Mouse (Mus musculus): Measurements from ENCODE around the gene Dyrk1b. TPM values are rescaled to one million over a fixed set of nuclear protein-coding genes. Genes with fewer than 3 reads are reported as not detected.

The Dyrk1b gene
- polyA plus RNA-seq, 1 experiment from 2014 or later = 19.4 TPM

Other genes starting within 250 kb of the Dyrk1b start
- gene Zfp780b, start 200.3 kb upstream of the Dyrk1b start, polyA plus RNA-seq (2014; fragmentation: Nextera tagmentation; extraction: Ambion mirVana) = 16.5 and 18.5 TPM in 2 replicates
- 3.6 and 6.5 TPM in 2 replicates for gene Zfp850, start 165.4 kb upstream of the Dyrk1b start, polyA plus RNA-seq (2014; fragmentation: Nextera tagmentation; extraction: Ambion mirVana)
- gene Psmc4, start 129.4 kb upstream of the Dyrk1b start, polyA plus RNA-seq (2014; fragmentation: Nextera tagmentation; extraction: Ambion mirVana) = 301 and 321 TPM in 2 replicates
- 0.19 and 0.49 TPM in 2 replicates for gene Fcgbp, start 108.2 kb upstream of the Dyrk1b start, polyA plus RNA-seq (2014; fragmentation: Nextera tagmentation; extraction: Ambion mirVana)
- gene 9530053A07Rik, start 50.0 kb upstream of the Dyrk1b start, polyA plus RNA-seq (2014; fragmentation: Nextera tagmentation; extraction: Ambion mirVana) = not detected in 2 replicates
- gene Fbl, start 9.8 kb upstream of the Dyrk1b start, polyA plus RNA-seq (2014; fragmentation: Nextera tagmentation; extraction: Ambion mirVana) = 57.0 and 85.8 TPM in 2 replicates
- 2.4 and 7.4 TPM in 2 replicates for gene Eid2, start 88.4 kb downstream of the Dyrk1b start, polyA plus RNA-seq (2014; fragmentation: Nextera tagmentation; extraction: Ambion mirVana)
- gene Eid2b, start 98.3 kb downstream of the Dyrk1b start, polyA plus RNA-seq (2014; fragmentation: Nextera tagmentation; extraction: Ambion mirVana) = 10.0 and 12.1 TPM in 2 replicates
- gene Selenov, start 111.7 kb downstream of the Dyrk1b start, polyA plus RNA-seq (2014; fragmentation: Nextera tagmentation; extraction: Ambion mirVana) = 0.26 TPM in 1 of 2 replicates, not detected in the other
- 0.51 and 0.93 TPM in 2 replicates for gene Dll3, start 122.8 kb downstream of the Dyrk1b start, polyA plus RNA-seq (2014; fragmentation: Nextera tagmentation; extraction: Ambion mirVana)
- gene Timm50, start 132.6 kb downstream of the Dyrk1b start, polyA plus RNA-seq (2014; fragmentation: Nextera tagmentation; extraction: Ambion mirVana) = 165 and 191 TPM in 2 replicates
- gene Supt5, start 159.3 kb downstream of the Dyrk1b start, polyA plus RNA-seq (2014; fragmentation: Nextera tagmentation; extraction: Ambion mirVana) = 46.6 and 84.5 TPM in 2 replicates
- 1,287 and 1,567 TPM in 2 replicates for gene Rps16, start 171.2 kb downstream of the Dyrk1b start, polyA plus RNA-seq (2014; fragmentation: Nextera tagmentation; extraction: Ambion mirVana)
- gene Plekhg2, start 193.1 kb downstream of the Dyrk1b start, polyA plus RNA-seq (2014; fragmentation: Nextera tagmentation; extraction: Ambion mirVana) = 52.4 and 70.8 TPM in 2 replicates
- 8.3 and 10.7 TPM in 2 replicates for gene Zfp36, start 200.8 kb downstream of the Dyrk1b start, polyA plus RNA-seq (2014; fragmentation: Nextera tagmentation; extraction: Ambion mirVana)
- 54.5 and 68.8 TPM in 2 replicates for gene Med29, start 213.2 kb downstream of the Dyrk1b start, polyA plus RNA-seq (2014; fragmentation: Nextera tagmentation; extraction: Ambion mirVana)
- 68.4 and 82.1 TPM in 2 replicates for gene Paf1, start 213.5 kb downstream of the Dyrk1b start, polyA plus RNA-seq (2014; fragmentation: Nextera tagmentation; extraction: Ambion mirVana)

Measured in kidney, embryonic 14.5 days (tissue).